Mouse (Mus musculus): Measurements from ENCODE around the gene Klk4. TPM values are rescaled to one million over a fixed set of nuclear protein-coding genes. Genes with fewer than 3 reads are reported as not detected.

The Klk4 gene
- total and polyA plus RNA-seq, 3 experiments: not detected

DNA sequence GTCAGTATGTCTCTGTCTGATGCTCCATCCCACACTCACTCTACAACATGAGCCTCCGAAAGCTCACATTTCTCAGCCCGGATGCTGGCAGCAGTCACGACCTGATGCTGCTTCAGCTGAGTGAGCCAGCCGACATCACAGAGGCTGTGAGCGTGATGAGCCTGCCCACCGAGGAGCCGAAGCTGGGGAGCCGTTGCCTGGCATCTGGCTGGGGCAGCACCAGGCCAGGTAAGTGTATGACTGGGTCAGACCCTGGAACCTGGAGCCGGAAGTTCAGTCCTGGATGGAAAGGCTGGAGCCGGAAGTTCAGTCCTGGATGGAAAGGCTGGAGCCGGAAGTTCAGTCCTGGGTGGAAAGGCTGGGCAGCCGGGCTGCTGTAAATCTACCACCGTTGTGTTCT lies 37.5 kb downstream of the Klk4 start:
- Histone ChIP-seq H3K27me3 (replicated peaks) (peaks cover 78% of the 10 kb centered on the region), H3K4me3 (replicated peaks in 1 of 3; ENCODE audit: low read depth in 2 of 3, low read length in 2 of 3, poor library complexity in 1 of 3) (no peak overlapping the region), H3K79me2 (replicated peaks; ENCODE audit: control insufficient read depth, extremely low read depth, insufficient read depth, poor library complexity, severe bottlenecking) (no peaks in the 10 kb centered on the region), H3K27ac (ENCODE audit: insufficient read depth, low read depth) (no peak overlapping the region), H3K36me3 (replicated peaks in 1 of 2; ENCODE audit: control insufficient read depth in 1 of 2, insufficient read depth in 1 of 2, low read length in 1 of 2) (no peaks in the 10 kb centered on the region), H3K9ac (ENCODE audit: insufficient read depth, low read depth) (no peak overlapping the region), H3K4me2 (ENCODE audit: insufficient read depth, low read depth, poor library complexity, severe bottlenecking) (no peak overlapping the region), H3K9me3 (replicated peaks; ENCODE audit: low read length) (no peaks in the 10 kb centered on the region), H3K4me1 (ENCODE audit: control insufficient read depth in 1 of 2, insufficient read depth in 2 of 2) (peaks cover 0 to 8% of the 10 kb centered on the region in 2 experiments; a peak in 2 of 4 replicates)
- TF ChIP-seq SMC3 (IDR thresholded peaks at IDR 0.05; ENCODE audit: low read depth, low read length): no peak
- no peak for TF ChIP-seq MAX (IDR thresholded peaks at IDR 0.05; ENCODE audit: low read length)
- no peak for TF ChIP-seq NRF1 (IDR thresholded peaks at IDR 0.05; ENCODE audit: low read depth, low read length)
- no peak for DNase-seq (ENCODE audit: extremely low read depth)
- in situ Hi-C loops (cut with MboI; ENCODE audit: low pct_ligation_motif_present, low pct_unique_long_range_greater_than_20kb, low sequenced_read_pairs): no loop called here
- dilution Hi-C loops (cut with MboI; ENCODE audit: extremely low pct_ligation_motif_present, extremely low pct_unique_long_range_greater_than_20kb, low sequenced_read_pairs): no loop called here

DNA sequence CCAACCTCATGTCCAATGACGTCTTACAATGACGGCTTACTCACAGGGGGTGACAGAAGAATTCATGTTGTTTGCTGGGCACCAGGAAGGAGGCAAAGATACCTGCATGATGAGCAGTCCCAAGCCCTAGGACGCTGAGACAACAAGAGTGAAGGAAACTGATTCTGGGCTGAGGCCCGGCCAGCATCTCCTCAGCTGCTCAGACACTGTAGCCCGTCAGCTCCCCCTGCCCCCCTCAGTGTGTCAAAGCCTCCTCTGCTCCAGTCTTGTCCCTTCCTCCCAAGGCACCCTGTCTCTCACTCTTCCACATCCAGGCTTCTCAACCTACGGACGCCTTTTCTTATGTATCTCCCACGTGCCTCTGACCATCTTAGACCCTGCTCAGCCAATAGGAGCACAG lies 37.9 kb downstream of the Klk4 start:
- peaks cover 82% of the 10 kb centered on the region for H3K27me3 ChIP-seq (replicated peaks)
- H3K36me3 ChIP-seq (replicated peaks in 1 of 2; ENCODE audit: control insufficient read depth in 1 of 2, insufficient read depth in 1 of 2, low read length in 1 of 2): no peaks in the 10 kb centered on the region
- no peak for TF ChIP-seq E2F4 (IDR thresholded peaks at IDR 0.05; ENCODE audit: insufficient replicate concordance, low read depth, low read length)
- TF ChIP-seq CHD2 (IDR thresholded peaks at IDR 0.05; ENCODE audit: low read length): no peak
- no peak for TF ChIP-seq CTCF (conservative IDR thresholded peaks at IDR 0.05 in 1 of 2, IDR thresholded peaks at IDR 0.05 in 1 of 2; ENCODE audit: low read depth in 2 of 2, low read length in 2 of 2)
- TF ChIP-seq POLR2AphosphoS2 (IDR thresholded peaks at IDR 0.05; ENCODE audit: low read depth, low read length): no peak
- no peak overlapping the region for H3K4me3 ChIP-seq (replicated peaks in 1 of 3; ENCODE audit: low read depth in 2 of 3, low read length in 2 of 3, poor library complexity in 1 of 3)
- dilution Hi-C loops (cut with MboI; ENCODE audit: extremely low pct_ligation_motif_present, extremely low pct_unique_long_range_greater_than_20kb, low sequenced_read_pairs) (no loop called here), in situ Hi-C loops (cut with MboI; ENCODE audit: low pct_ligation_motif_present, low pct_unique_long_range_greater_than_20kb, low sequenced_read_pairs) (no loop called here)
- no peak overlapping the region for H3K4me2 ChIP-seq (ENCODE audit: insufficient read depth, low read depth, poor library complexity, severe bottlenecking)
- DNase-seq (ENCODE audit: extremely low read depth): no peak
- H3K4me1 ChIP-seq (ENCODE audit: control insufficient read depth in 1 of 2, insufficient read depth in 2 of 2): peaks cover 0 to 8% of the 10 kb centered on the region in 2 experiments; a peak in 2 of 4 replicates
- no peaks in the 10 kb centered on the region for H3K79me2 ChIP-seq (replicated peaks; ENCODE audit: control insufficient read depth, extremely low read depth, insufficient read depth, poor library complexity, severe bottlenecking)
- H3K27ac ChIP-seq (ENCODE audit: insufficient read depth, low read depth): no peak overlapping the region
- H3K9me3 ChIP-seq (replicated peaks; ENCODE audit: low read length): no peaks in the 10 kb centered on the region
- H3K9ac ChIP-seq (ENCODE audit: insufficient read depth, low read depth): no peak overlapping the region

DNA sequence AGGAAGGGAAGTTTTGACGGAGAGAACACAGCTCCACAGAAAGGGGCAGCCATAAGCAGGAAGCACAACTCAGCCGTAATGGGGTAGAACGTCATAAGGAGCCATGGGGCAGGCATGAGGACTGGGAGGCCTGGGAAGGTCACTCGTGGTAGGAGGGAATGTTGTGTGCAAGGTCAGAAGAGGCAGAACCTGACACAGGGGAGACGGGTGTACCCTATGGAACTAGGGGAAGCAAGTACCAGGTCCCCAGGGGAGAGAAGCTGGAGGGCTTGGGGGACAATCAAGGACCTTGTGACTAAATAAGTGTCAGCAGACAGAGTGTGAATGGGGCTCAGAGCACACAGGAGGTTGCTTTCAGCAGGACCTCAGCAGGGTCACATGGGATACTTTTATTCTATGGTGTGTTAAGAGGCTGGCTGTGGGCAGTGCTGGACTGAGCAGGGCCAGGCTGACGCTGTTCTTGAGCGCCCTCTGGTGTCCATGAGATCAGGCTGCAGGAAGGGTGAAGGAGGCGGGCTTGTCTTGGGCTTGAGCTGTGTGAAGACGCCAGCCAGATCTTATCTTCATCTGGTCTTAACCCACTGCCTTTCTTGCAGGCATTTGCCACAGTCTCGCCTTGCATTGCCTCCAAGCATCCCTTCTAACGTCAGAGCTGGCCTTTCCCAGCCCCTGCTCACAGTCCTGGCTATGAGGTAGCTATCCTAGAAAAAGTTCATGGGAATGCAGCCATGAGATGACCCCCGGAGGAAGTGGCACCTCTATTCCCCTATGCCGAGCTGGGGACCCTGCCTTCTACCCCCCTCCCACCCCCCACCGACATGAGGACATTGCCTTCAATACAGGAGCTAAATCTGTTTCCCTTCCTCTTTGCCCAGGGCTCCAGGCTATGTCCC lies 38.8 kb downstream of the Klk4 start:
- dilution Hi-C loops (cut with MboI; ENCODE audit: extremely low pct_ligation_motif_present, extremely low pct_unique_long_range_greater_than_20kb, low sequenced_read_pairs) (no loop called here), in situ Hi-C loops (cut with MboI; ENCODE audit: low pct_ligation_motif_present, low pct_unique_long_range_greater_than_20kb, low sequenced_read_pairs) (loop anchor here (5.0 kb wide), 1 partner anchor 38 kb away; the partner anchor contains the start of gene Klk4)
- Histone ChIP-seq H3K9ac (ENCODE audit: insufficient read depth, low read depth) (no peak overlapping the region), H3K27ac (ENCODE audit: insufficient read depth, low read depth) (no peak overlapping the region), H3K4me1 (ENCODE audit: control insufficient read depth in 1 of 2, insufficient read depth in 2 of 2) (peaks cover 0 to 8% of the 10 kb centered on the region in 2 experiments; a peak in 2 of 4 replicates), H3K4me3 (replicated peaks in 1 of 3; ENCODE audit: low read depth in 2 of 3, low read length in 2 of 3, poor library complexity in 1 of 3) (no peak overlapping the region), H3K9me3 (replicated peaks; ENCODE audit: low read length) (no peaks in the 10 kb centered on the region), H3K4me2 (ENCODE audit: insufficient read depth, low read depth, poor library complexity, severe bottlenecking) (no peak overlapping the region), H3K79me2 (replicated peaks; ENCODE audit: control insufficient read depth, extremely low read depth, insufficient read depth, poor library complexity, severe bottlenecking) (no peaks in the 10 kb centered on the region), H3K27me3 (replicated peaks) (peaks cover 87% of the 10 kb centered on the region), H3K36me3 (replicated peaks in 1 of 2; ENCODE audit: control insufficient read depth in 1 of 2, insufficient read depth in 1 of 2, low read length in 1 of 2) (no peaks in the 10 kb centered on the region)
- DNase-seq (ENCODE audit: extremely low read depth): peak; percentile 76
- TF ChIP-seq MAX (IDR thresholded peaks at IDR 0.05; ENCODE audit: low read length): no peak
- no peak for TF ChIP-seq ZNF384 (IDR thresholded peaks at IDR 0.05; ENCODE audit: low read depth, low read length)
- peak; percentile 75 to 84 for TF ChIP-seq CTCF (conservative IDR thresholded peaks at IDR 0.05 in 1 of 2, IDR thresholded peaks at IDR 0.05 in 1 of 2; ENCODE audit: low read depth in 2 of 2, low read length in 2 of 2)
- no peak for TF ChIP-seq ZC3H11A (IDR thresholded peaks at IDR 0.05; ENCODE audit: low read depth, low read length)
- TF ChIP-seq GABPA (IDR thresholded peaks at IDR 0.05; ENCODE audit: insufficient replicate concordance, low read depth, low read length): no peak
- TF ChIP-seq PAX5 (IDR thresholded peaks at IDR 0.05; ENCODE audit: low read length): no peak
- no peak for TF ChIP-seq E2F4 (IDR thresholded peaks at IDR 0.05; ENCODE audit: insufficient replicate concordance, low read depth, low read length)
- no peak for TF ChIP-seq HCFC1 (IDR thresholded peaks at IDR 0.05; ENCODE audit: low read depth, low read length)
- TF ChIP-seq KAT2A (IDR thresholded peaks at IDR 0.05; ENCODE audit: insufficient replicate concordance, low read length): no peak
- TF ChIP-seq POLR2A (IDR thresholded peaks at IDR 0.05; ENCODE audit: low read depth, low read length): no peak
- no peak; the same call in 1 of the 2 replicates for TF ChIP-seq NELFE (IDR thresholded peaks at IDR 0.05; ENCODE audit: low read depth, low read length)
- no peak for TF ChIP-seq MEF2A (IDR thresholded peaks at IDR 0.05; ENCODE audit: borderline replicate concordance, low read depth, low read length)
- TF ChIP-seq CHD1 (IDR thresholded peaks at IDR 0.05; ENCODE audit: low read depth, low read length): no peak
- TF ChIP-seq TCF12 (IDR thresholded peaks at IDR 0.05; ENCODE audit: low read depth, low read length): no peak
- TF ChIP-seq ELF1 (IDR thresholded peaks at IDR 0.05; ENCODE audit: low read depth, low read length): no peak
- TF ChIP-seq SMC3 (IDR thresholded peaks at IDR 0.05; ENCODE audit: low read depth, low read length): peak; percentile 75
- no peak for TF ChIP-seq NRF1 (IDR thresholded peaks at IDR 0.05; ENCODE audit: low read depth, low read length)
- no peak for TF ChIP-seq MXI1 (IDR thresholded peaks at IDR 0.05; ENCODE audit: low read depth, low read length)
- TF ChIP-seq EP300 (IDR thresholded peaks at IDR 0.05; ENCODE audit: low read length): no peak
- no peak for TF ChIP-seq ZMIZ1 (IDR thresholded peaks at IDR 0.05; ENCODE audit: low read depth, low read length)
- no peak for TF ChIP-seq MAFK (IDR thresholded peaks at IDR 0.05; ENCODE audit: insufficient replicate concordance, low read length)
- no peak for TF ChIP-seq MYC (IDR thresholded peaks at IDR 0.05; ENCODE audit: low read depth, low read length)
